Mouse (Mus musculus) MN1 (cell line): Measurements from ENCODE around the gene Ulk1.
"Not testable (repeated sequence)": the region's sequence is repeated elsewhere in the genome, so short reads cannot be mapped to it uniquely, and the experiment has no call there.

ENCODE experiments used
- DNase-seq: peaks from one replicate; pipeline ENCODE4 v3.0.0-alpha.2; 2016; ENCODE audit warnings: low spot score

Gene Ulk1

DNA sequence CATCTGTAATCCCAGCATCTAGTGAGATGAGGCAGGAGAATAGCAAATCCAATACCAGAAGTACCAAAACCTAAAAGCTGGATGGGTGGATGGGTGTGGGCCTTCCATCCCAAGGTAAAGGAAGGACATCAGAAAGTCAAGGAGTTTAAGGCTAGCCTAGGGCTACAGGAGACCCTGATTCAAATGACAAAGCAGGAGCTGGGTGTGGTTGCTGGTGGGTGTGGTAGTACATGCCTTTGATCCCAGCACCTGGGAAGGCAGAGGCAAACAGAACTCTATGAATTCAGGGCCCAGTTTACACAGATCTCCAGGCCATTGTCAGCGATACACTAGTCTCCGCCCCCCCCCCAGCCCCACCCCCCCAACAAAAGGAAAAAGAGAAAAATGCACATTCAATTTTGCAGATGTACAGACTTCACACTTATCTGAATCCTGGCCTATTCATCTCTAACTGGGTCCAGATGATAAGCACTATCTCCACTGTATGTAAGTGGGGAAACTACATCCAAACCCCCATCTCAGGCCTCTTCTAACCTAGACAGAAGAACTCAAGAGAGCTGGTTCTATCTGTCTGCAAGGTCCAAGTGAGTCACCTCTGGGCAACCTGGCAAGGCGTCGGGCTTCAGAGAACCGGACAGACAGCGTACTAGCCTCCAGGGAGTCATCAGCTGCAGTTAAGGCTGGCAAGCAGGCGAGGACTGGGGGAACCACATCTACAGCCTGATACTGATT is 5.7 kb downstream of the Ulk1 start:
- DNase-seq = peak; percentile 33

GRCm38 (mm10) chr5:110802809-110803208 is 7.1 kb downstream of the Ulk1 start:
- no peak for DNase-seq

DNA sequence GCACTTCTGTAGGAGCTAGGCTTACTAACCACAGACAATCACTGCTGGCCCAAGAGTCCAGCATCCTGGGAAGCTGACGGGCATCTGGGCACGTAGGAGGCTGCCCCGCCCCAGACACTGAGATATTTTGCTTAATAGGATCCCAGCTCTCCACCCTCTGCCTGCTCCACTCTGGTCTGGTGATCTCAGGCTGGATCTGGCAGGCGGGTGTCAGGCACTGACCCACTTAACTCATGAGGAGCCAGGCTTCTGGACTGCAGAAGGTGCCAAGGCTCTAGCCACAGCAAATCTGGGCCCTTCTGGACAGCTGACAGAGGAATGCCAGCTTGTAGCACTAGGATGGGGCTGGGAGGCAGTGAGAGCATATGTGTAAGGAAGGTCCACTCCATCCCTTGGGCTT is 7.7 kb downstream of the Ulk1 start:
- peak; percentile 89 for DNase-seq

GRCm38 (mm10) chr5:110801036-110801624 is 8.8 kb downstream of the Ulk1 start:
- no peak for DNase-seq

DNA sequence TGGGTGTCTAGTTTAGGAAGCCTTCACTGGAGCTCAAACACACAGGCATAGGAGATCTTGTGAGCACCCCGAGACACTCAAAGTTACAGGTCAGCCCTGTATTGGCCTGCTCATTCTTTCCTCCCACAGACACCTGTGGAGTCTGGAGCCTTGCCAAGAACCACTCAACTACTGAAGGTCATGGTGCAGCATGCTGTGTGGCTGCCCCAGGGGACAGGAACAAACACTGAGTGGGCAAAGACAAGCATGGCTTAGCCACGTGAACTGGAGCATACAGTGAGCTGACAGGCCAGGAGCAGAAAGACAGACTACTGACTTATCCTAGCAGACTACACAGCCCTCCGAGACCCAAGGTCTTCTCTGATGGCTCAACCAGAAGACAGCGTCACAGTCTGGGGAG is 12.2 kb downstream of the Ulk1 start:
- no peak for DNase-seq

- DNase-seq = peak; percentile 48
Observed at GRCm38 (mm10) chr5:110794363-110794762, 15.5 kb downstream of the Ulk1 start.

DNA sequence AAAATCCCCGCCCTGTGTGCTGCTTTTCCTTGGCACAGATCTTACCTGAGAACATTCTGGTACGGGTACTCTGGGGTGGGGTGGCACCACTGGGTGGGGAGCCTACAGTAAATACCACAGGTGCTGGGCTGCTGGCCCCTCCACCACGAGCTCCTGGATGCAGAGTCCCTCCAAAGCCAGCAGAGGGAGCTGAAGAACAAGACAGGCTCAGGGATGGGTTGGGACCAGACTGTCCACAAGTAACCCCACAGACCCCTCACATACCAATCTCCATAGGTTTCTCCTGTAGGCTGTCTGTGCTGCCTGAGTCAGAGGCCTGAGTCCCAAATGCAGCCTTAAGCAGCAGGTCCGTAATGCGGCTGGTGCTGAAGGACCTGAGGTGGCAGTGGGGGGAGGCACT is 21.2 kb downstream of the Ulk1 start:
- peak; percentile 75 for DNase-seq

- peak; percentile 79 for DNase-seq
Observed at GRCm38 (mm10) chr5:110786081-110786835, 23.6 kb downstream of the Ulk1 start.

- no peak for DNase-seq
Observed at GRCm38 (mm10) chr5:110783150-110783549, 26.7 kb downstream of the Ulk1 start.

DNA sequence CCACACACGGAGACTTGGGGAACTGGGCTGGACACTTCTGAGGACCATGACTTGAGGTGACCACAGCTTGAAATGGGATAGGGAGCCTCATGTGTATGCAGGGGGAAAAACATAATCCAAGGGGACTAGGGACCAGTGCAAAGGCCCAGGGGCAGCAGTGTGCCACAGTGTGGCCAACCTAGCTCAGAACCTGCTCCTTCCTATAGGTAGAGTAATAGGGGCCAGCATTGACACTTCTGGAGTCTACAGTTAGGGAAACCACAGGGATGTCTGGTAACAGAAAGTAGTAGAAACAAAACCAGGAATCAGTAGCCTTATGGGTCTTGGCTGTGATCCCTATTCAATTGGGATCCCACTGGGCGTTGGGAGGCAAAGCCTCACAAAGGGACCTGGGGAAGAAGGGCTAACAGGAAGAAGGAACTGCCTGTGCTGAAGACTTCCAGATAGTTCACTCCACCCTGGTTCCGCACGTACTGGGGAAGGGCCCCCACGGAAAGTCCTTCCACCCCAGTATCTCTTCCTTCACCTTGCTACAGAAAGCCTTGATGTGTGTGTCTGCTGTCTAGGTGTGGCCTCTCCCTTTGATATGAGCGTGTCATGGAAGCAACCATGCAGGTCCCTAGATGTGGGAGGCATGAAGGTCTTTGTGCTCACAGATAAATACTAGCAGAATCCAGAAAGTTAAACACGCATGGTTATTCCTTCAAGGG is 28.2 kb downstream of the Ulk1 start:
- DNase-seq = no peak

- DNase-seq = peak; percentile 65
Observed at GRCm38 (mm10) chr5:110780761-110781528, 29.0 kb downstream of the Ulk1 start.

DNA sequence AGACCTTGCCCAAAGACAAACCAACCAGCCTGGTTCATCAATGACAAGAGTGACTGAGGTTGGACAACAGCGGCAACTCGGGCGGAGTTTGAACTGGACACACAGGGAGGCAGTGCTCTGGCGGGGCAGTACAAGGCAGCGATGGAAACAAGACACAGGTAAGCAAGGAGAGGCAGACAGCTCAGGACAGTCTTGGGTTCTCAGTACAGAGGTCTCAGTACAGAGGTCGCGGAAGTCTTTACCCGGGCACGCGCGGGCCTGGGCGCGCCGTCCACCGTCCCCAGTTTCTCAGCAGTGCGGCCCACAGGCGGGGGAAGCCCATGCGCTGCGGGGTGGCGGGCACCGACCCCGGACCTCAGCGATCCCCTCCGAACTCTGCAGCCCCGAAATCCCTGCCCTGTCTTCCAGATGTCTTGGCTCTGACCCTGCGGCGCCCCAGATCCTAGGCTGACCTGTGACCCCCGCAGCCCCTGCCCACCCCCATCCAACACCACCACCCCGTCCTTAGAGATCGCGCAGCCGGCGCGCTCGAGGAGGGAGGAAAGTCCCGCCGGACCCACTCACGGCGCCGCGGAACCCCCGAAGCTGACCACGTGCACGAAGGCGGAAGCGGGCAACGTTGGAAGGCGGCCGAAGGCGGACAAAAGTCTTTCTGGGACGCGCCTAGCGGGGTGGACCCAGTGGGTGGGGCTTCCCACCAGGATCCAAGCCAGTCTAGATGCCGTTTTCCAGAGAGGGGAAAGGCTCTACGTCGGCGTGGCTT is 29.7 kb downstream of the Ulk1 start, which contains the start of gene Pus1:
Gene Pus1 (minus strand): TSS at position 662 of the 763 bp plus-strand sequence.
- DNase-seq = peak; percentile 93

DNA sequence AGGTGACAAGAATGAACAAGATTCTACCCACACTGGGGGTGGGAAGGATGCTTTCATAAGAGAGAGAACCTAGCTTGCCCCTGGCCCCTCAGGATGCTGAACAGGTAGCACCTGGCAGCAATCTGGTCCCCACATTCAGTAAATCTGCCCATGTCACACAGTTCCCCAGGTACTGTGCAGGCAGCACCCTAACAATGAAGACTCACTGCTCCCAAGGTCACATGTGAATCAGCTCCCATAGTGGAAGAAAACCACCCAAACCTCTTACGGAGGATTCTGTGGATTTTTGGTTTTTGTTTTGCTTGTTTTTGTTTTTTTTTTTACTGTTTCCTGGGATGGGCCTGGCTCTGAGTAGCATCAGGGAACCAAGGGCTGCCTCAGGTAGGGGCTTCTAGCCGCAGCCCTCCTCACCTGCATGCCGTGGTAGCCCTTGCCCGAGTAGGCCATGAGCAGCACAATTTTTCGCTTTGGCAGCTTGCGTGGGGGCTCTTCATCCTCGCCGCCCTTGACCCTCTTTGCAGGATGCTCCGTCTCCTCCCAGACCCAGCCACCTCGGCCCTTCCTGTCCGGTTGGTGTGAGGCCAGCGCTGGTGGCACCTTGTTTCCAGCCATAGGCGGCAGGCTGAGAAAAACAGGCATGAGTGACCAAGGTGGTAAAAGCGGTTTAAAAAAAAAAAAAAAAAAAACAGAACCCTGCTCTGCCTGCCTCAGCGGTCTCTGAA is 30.5 kb downstream of the Ulk1 start:
- no peak for DNase-seq

DNA sequence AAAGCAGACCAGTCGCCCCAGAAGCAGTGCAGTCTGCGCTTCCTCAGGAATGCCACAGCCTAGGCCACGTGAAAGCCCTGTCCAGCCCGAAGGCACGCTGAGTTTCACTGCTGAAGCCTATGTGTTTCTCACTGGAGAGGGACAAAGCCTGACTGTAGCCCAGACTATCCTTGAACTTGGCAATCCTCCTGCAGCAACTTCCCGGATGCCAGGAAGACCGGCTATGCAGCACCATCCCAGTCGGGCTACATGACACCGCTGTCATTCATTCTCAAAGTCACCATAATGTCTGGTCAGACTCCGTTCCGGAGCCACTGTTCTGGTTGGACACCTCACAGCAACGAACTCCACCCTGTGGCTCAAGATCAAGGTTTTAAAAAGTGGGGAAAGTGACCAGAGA is 31.6 kb downstream of the Ulk1 start:
- no peak for DNase-seq

- DNase-seq = no peak
Observed at GRCm38 (mm10) chr5:110776141-110776540, 33.8 kb downstream of the Ulk1 start.

DNA sequence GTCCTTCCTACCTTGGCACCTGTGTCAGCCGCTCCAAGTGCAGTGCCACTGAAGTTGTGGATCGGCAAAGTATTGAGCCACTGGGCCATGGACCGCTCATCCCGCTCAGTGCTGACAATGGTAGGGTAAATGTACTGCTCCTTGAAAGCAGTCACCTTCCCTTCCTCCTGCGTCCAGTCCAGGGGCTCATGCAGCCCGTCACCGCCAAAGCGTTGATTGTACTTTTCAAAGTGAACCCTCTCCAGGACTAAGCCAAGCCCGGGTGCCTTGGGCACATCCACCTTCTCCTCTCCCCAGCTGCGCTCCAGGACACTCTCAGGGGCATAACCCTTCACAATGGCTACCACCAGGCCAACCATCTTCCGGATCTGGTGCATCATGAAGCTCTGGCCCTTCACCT is 35.4 kb downstream of the Ulk1 start:
- DNase-seq = no peak

GRCm38 (mm10) chr5:110772945-110773344 is 37.0 kb downstream of the Ulk1 start:
- DNase-seq = not testable (repeated sequence)

DNA sequence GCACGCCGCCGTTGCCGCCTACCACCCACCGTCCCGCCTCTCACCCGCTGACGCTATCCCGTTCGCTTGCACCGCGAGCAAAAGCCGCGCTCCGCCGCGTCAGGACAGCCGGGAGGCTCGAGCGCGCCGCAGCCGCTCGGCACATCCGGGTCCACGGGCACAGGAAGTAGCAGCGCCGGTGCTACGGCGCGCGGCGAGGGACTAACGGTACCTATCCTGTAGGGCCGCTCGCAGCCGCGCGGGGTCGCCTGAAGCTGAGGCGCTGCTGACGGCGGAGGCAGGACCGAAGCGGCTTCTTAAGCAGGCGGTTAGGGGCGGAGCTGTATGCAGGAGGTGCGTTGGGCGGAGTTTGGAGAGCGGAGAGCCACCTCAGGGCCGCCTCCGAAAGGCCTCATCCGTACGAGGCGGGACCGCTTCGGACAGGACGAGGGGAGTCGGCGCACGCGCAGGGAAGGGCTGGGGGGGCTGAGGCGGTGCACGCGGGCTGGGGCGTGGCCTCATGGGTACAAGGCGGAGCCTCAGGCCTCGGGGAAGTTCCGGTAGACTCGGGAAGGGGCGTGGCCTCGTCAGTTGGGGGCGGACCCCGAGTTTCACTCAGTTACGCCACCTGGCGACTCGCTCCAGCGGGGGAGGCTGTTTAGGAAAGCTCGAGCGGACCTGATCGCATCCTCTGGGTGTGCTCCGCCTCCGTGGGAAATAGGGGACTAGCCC is 39.3 kb downstream of the Ulk1 start, which contains the start of gene Ep400:
Gene Ep400 (minus strand): TSS at position 270 of the 711 bp plus-strand sequence.
- peak; percentile 99 for DNase-seq

DNA sequence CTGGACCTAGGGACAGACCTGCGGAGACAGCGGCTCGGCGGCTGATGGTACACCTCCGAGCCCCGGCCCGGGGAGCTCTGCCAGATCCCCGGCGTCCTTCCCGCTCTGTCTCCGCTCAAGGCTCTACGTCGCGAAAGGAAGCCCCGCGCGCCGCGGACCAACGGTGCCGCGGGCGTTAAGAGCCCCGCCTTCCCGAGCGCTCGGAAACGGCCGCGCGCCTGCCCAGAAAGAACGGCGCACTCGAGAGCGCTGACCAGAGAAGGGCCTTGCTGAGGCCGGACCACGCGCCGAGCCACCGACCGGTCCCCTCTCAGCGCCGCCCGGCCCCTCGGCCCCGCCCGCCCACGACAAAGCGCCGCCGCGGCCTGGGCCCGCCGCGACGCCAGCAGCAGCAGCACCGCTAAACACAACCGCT is 39.9 kb downstream of the Ulk1 start:
- peak; percentile 76 for DNase-seq
